Mouse (Mus musculus) embryonic fibroblast, embryonic 13.5 days (primary cell): Measurements from ENCODE around the gene Pgls.

Experiments used
- CTCF ChIP-seq: IDR thresholded peaks from 2 replicates; pipeline ENCODE4 v1.5.1; 2011; ENCODE audit warnings: mild to moderate bottlenecking, control low read depth, low read length, moderate library complexity, borderline replicate concordance; ENCODE audit not compliant: insufficient read depth
- POLR2A ChIP-seq: IDR thresholded peaks from 2 replicates; pipeline ENCODE4 v1.6.1; 2011; ENCODE audit warnings: low read depth, mild to moderate bottlenecking, control low read depth, low read length, moderate library complexity

DNA sequence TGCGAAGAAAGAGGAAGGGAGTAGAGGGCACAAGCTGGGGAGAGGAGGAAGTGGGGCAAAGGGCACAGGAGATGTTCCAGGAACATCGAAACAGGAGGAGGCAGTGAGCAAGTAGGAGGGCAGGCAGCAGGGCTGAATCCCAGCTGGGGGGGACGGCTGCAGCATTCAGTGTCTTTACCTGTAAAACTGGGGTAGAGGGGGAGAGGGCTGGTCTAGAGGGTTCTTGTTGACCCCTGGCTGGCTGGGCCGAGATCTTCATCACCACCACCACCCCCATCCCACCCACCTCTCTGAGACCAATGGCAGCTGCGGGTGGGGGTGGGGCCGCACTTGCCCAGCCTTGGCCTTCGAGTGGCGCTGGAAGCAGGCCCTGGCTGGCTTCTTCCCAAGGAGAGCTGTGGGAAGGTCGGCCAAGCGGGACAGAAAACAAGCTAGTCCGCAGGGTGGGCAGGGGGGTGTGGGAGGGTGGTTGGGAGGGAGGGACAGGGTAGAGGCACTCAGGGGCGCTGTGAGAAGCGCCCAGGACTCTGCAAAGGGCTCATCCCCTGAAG, 23.5 kb upstream of the Pgls start, which contains the start of gene Slc27a1:
- TF ChIP-seq CTCF (no peak), POLR2A (no peak)
